Mouse (Mus musculus) cerebellum, postnatal 14 days (tissue): ENCODE measurements around the gene Tbc1d10a.

Experiments used
- DNase-seq, 2 experiments: peaks; one replicate each; pipeline ENCODE4 v3.0.0; 2021; ENCODE audit warnings: mixed read lengths in 2 of 2

Gene Tbc1d10a

DNA sequence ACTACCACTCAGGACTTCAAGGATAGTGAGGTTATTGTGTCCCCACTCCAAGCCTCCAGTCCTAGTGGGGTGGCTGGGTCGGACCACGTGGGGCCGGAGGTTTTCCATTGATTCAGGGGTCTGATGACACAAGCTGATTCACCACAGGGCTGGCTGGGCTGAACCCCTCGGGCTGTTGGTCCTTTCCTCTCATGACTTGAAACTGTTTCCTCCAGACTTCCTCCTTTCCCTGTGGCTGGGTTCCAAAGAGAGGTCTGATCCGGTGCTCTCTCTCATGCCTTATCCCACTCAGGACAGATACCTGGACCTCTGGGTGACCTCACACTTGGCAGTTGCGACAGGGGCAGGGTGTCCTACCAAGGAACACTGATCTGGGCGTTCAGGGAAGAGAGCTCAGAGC, 53.6 kb downstream of the Tbc1d10a start:
- peak in 1 of 2 experiments; percentile 3 for DNase-seq

- no peak for DNase-seq
These were observed 54.6 kb downstream of the Tbc1d10a start for GRCm38 (mm10) chr11:4241180-4241579.

DNA sequence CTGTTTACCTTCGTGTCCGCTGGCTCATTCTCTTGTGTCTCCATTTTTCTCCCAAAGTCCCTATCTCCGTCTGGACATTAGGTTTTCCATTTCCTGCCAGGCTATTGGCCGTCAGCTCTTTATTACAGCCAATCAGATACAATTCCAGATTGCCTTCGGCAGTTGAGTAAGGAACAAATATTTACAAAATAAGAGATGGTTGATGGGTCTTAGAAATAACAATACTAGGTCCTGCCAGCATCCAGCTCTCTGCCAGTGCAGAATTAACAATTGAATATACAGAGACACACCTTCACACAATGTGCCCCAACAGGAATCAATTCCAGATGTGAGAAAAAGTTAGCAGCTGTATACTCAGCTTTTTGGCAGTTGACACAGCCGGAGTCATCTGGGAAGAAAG, 59.5 kb downstream of the Tbc1d10a start:
- DNase-seq = no peak

GRCm38 (mm10) chr11:4246623-4247022, 60.0 kb downstream of the Tbc1d10a start:
- no peak for DNase-seq

DNA sequence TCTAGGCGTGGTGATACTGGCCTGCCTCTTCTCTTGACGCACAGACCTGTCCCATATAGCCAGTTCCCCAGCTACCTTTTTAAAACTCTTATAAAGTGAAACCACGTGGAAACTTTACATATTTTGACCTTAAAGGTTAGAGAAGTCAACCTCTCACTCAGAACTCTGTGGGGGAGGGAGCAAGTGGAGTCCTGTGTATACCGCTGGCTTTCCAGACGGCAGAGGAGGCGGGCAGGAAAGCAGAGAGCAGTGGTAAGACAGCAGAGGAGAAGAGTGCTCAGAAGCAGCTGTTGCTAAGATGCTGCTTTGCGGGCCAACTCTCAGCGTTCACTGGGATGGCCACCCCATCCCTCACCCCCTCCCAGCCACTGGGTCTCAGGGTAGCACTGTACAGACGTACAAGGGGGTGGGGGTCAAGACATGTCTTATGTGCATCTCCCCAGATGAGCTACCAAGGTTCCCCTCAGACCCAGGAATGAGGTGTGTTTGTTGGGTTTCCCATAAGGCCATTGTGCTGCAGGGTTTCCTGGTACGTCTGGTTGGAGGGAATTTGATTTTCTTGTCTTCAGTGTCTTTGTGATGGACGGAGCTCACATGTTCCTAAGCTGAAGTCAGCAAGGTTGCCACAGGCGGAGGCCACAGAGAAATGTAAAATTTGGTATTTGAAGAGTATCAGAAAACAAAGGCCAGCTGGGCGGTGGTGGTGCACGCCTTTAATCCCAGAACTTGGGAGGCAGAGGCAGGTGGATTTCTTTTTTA, 60.8 kb downstream of the Tbc1d10a start:
- DNase-seq = no peak

- no peak for DNase-seq
These were observed 62.6 kb downstream of the Tbc1d10a start for GRCm38 (mm10) chr11:4249151-4249550.

DNA sequence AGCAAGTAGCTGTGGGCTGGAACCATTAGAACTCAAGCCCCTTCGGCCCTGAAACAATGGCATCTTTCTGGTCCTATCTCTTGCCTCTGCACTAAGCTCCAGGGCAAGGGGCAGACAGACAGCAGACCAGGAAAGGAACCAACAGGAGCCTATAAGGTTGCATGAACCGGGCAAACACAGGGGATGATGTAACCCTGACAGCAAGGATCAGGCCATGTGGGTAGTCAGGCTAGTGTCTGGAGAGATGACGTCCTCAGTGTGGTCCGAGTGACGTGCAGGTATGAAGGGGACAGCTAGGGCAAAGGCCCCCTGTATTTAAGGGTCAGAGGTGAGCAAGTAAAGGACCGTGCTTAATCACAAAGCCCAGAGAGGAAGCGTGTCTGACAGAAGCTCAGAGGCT, 63.7 kb downstream of the Tbc1d10a start:
- DNase-seq = no peak

GRCm38 (mm10) chr11:4251376-4251775, 64.8 kb downstream of the Tbc1d10a start:
- no peak for DNase-seq

DNA sequence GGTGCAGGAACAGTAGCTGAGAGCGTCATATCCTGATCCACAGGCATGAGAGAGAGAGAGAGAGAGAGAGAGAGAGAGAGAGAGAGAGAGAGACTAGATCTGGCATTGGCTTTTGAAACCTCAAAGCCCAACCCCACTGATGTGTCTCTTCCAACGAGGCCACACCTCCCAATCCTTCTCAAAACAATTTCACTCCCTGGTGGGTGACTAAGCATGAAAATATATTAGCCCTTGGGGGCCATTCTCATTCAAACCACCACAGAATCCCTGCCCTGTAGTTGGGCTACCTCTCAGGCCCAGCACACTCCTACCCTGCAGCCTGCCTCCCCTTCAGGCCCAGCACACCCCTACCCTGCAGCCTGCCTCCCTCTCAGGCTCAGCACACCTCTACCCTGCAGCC, 66.3 kb downstream of the Tbc1d10a start:
- DNase-seq = no peak

DNA sequence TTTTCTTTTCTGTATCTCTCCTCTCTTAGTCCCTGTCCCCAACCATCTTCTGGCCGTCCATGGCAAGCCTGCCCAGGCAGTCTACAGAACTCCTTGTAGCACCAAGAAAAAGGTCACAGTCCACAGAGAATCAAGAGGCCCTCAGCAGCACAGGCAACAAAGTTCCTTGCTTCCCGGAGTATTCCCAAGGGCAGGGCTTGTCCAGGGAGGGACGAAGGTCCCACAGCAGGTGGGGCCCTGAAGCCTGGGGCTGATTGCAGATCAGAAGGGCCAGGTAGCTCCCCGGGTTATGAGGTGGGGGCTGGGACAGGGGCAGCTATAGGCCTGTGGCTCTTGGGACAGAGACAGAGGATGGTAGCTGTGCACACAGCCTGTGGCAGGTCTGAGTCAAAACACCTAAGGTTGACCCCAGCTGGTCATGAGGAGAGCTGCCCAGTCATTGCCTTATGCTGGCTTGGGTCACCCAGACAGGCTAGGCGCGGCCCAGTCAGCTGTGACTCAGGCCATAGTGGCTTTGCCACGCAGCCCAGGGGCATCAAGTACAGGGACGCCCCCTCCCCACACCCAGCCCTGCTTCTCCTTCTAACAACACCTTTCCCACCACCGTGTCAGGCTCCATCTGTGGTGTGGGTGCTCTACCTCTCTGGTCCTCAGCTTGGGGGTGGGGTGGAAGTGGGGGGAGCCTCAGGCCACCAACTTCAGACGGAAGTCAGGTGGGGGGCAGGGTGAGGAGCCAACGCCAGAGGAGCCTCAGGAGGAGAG, 70.4 kb downstream of the Tbc1d10a start, which contains the start of gene Lif:
Lif (plus strand) TSS at position 712 of the 762 bp plus-strand sequence.
- no peak for DNase-seq

DNA sequence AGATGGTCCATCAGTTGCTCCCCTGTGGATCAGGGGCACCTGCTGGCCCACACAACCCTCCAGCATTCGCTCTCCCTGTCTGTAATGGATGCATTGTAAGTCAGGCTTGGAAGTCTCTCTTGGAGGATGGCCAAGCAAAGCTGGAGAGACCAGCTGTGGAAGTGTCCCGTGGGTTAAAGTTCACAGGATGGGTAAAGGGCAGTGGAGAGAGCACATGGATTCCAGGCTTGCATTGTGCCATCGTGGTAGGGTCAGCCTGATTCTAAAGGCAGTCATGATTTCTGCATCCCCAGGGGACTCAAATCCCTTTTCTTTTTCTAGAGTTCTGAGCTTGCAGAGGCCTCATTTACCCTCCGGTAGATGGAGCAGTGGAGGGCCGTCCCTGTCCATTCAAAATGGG, 71.2 kb downstream of the Tbc1d10a start:
- no peak for DNase-seq

- DNase-seq = peak; percentile 92 to 94
These were observed 72.1 kb downstream of the Tbc1d10a start for GRCm38 (mm10) chr11:4258657-4259082.

DNA sequence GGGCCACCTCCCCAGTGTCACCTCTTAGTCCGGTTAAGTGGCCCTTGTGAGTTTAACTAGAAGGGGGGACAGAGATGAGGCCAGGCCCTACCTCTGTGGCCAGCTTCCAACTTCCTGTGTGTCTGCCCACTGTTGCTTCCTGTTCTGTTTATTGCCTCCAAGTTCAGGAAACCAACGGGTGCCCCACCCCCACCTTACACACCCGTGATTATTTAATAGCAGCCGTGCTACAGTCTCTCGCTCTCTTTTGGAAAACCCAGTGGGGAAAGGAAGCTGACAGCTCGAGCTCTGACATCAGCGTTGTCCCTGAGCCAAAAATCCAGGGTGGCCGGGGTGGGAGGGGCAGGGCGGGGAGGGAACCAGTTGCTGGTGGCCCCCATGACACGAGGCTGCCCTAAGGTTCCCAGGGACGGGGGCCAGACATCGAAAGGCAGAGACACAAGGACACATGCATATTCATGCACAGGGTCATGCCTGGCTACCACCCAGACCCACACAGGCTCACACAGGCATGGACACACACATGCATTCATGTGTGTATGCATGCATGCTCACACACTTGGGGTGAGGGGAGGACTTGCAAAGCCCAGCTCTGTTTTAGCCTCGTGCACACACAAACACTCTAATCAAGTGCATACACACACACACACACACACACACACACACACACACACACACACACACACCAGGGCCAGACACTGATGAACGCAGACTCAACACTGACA, 74.0 kb downstream of the Tbc1d10a start:
- DNase-seq = peak; percentile 62 to 80

DNA sequence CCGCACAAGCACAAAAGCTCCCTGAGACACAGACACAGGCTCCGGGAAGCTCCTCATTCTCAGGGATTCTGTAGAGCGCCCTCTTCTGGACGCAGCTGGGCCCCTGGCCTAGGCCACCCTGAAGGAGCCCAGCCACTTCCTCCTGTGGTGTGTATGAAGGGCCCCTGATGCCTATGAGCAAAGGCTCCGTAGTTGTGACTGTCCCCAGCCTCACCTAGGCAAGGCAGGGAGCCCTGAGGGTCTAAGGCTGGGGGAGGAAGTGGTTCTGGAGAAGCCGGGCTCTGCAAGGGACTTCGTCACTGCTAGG, 74.6 kb downstream of the Tbc1d10a start:
- peak; percentile 70 to 81 for DNase-seq

DNA sequence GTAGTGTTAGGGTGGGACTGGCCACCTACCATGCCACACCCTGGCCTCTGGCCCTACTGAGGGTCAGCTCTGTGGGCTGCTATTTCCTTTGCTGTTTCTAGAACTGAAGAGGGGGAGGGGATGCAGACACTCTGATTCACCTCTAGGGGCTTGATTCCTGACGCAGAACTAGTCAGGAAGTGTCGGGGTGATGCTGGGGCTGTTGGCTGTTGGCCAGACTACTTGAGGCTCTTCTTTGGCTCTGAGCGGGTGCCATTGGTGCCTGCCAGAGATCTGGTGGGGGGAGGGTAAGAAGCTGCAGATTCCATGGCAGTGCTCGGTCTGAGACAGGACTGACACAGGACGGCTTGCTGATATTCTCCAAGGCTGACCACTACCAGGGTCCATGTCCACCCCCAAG, 75.4 kb downstream of the Tbc1d10a start:
- DNase-seq = peak; percentile 69 to 83

GRCm38 (mm10) chr11:4262847-4263246, 76.3 kb downstream of the Tbc1d10a start:
- no peak for DNase-seq

GRCm38 (mm10) chr11:4263296-4263695, 76.7 kb downstream of the Tbc1d10a start:
- no peak for DNase-seq

DNA sequence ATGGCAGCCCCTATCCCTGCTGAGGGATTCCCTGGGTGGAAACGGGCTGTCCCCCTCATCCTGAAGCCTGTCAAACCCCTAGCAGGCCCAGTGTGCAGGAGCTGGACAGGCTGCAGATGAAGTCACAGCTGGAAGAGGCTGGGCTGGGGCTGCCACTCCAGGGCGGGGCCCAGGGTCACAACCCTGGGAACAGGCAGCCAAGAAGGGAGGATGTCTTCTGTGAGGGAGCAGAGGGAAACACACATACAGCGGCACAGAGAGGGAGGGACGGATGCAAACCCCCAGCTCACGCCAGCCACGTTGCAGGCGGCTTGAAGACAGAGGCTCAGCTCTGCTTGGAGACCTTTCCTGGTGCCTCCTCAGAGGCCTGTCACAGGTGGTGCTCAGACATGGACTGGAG, 77.5 kb downstream of the Tbc1d10a start:
- DNase-seq = peak in 1 of 2 experiments; percentile 2
